Mouse (Mus musculus): Measurements from ENCODE around the gene Smpdl3a. TPM values are rescaled to one million over a fixed set of nuclear protein-coding genes. Genes with fewer than 3 reads are reported as not detected.

The Smpdl3a gene
- polyA plus RNA-seq, 1 experiment: 18.3 TPM

GRCm38 (mm10) chr10:57822473-57822872, 28.3 kb downstream of the Smpdl3a start:
- DNase-seq (ENCODE audit: low read depth): peak; percentile 95
- no peak for TF ChIP-seq POLR2A (IDR thresholded peaks at IDR 0.05; ENCODE audit: borderline replicate concordance, extremely low read depth, insufficient read depth, insufficient read length, poor library complexity, severe bottlenecking)
- no peak for TF ChIP-seq CTCF (IDR thresholded peaks at IDR 0.05; ENCODE audit: borderline replicate concordance, extremely low read depth, insufficient read depth, insufficient read length)

GRCm38 (mm10) chr10:57828649-57829048, 34.5 kb downstream of the Smpdl3a start:
- TF ChIP-seq POLR2A (IDR thresholded peaks at IDR 0.05; ENCODE audit: borderline replicate concordance, extremely low read depth, insufficient read depth, insufficient read length, poor library complexity, severe bottlenecking) (no peak), CTCF (IDR thresholded peaks at IDR 0.05; ENCODE audit: borderline replicate concordance, extremely low read depth, insufficient read depth, insufficient read length) (no peak)
- DNase-seq (ENCODE audit: low read depth): peak; percentile 88

- TF ChIP-seq CTCF (IDR thresholded peaks at IDR 0.05; ENCODE audit: borderline replicate concordance, extremely low read depth, insufficient read depth, insufficient read length) (no peak), POLR2A (IDR thresholded peaks at IDR 0.05; ENCODE audit: borderline replicate concordance, extremely low read depth, insufficient read depth, insufficient read length, poor library complexity, severe bottlenecking) (no peak)
- peak; percentile 40 for DNase-seq (ENCODE audit: low read depth)
These were observed 35.5 kb downstream of the Smpdl3a start for GRCm38 (mm10) chr10:57829621-57830020.

GRCm38 (mm10) chr10:57835094-57835493, 41.0 kb downstream of the Smpdl3a start:
- no peak for DNase-seq (ENCODE audit: low read depth)
- TF ChIP-seq POLR2A (IDR thresholded peaks at IDR 0.05; ENCODE audit: borderline replicate concordance, extremely low read depth, insufficient read depth, insufficient read length, poor library complexity, severe bottlenecking) (no peak), CTCF (IDR thresholded peaks at IDR 0.05; ENCODE audit: borderline replicate concordance, extremely low read depth, insufficient read depth, insufficient read length) (no peak)

- TF ChIP-seq POLR2A (IDR thresholded peaks at IDR 0.05; ENCODE audit: borderline replicate concordance, extremely low read depth, insufficient read depth, insufficient read length, poor library complexity, severe bottlenecking): no peak
- TF ChIP-seq CTCF (IDR thresholded peaks at IDR 0.05; ENCODE audit: borderline replicate concordance, extremely low read depth, insufficient read depth, insufficient read length): no peak
- DNase-seq (ENCODE audit: low read depth): no peak
These were observed 41.8 kb downstream of the Smpdl3a start for GRCm38 (mm10) chr10:57835982-57836381.

GRCm38 (mm10) chr10:57841638-57842509, 47.7 kb downstream of the Smpdl3a start:
- TF ChIP-seq CTCF (IDR thresholded peaks at IDR 0.05; ENCODE audit: borderline replicate concordance, extremely low read depth, insufficient read depth, insufficient read length): peak; percentile 80
- no peak for TF ChIP-seq POLR2A (IDR thresholded peaks at IDR 0.05; ENCODE audit: borderline replicate concordance, extremely low read depth, insufficient read depth, insufficient read length, poor library complexity, severe bottlenecking)
- DNase-seq (ENCODE audit: low read depth): peak; percentile 89

GRCm38 (mm10) chr10:57847916-57848682, 54.0 kb downstream of the Smpdl3a start:
- DNase-seq (ENCODE audit: low read depth): peak; percentile 85
- TF ChIP-seq POLR2A (IDR thresholded peaks at IDR 0.05; ENCODE audit: borderline replicate concordance, extremely low read depth, insufficient read depth, insufficient read length, poor library complexity, severe bottlenecking) (no peak), CTCF (IDR thresholded peaks at IDR 0.05; ENCODE audit: borderline replicate concordance, extremely low read depth, insufficient read depth, insufficient read length) (peak; percentile 67; the same call in 1 of the 2 replicates)

Other genes with a start within 250 kb of the Smpdl3a start
- gene Pkib, start 162.4 kb upstream of the Smpdl3a start, polyA plus RNA-seq (2012; rRNA removed): 1.0 and 1.2 TPM in 2 replicates
- 924 and 1,133 TPM in 2 replicates for gene Fabp7, start 9.5 kb upstream of the Smpdl3a start, polyA plus RNA-seq (2012; rRNA removed)